Mouse (Mus musculus): ENCODE data around the gene Fam71b. TPM values are rescaled to one million over a fixed set of nuclear protein-coding genes. Genes with fewer than 3 reads are reported as not detected.
"Not testable (repeated sequence)": the region's sequence is repeated elsewhere in the genome, so short reads cannot be mapped to it uniquely, and the experiment has no call there.

The Fam71b gene
- polyA plus RNA-seq, 1 experiment from 2014 or later = not detected

- H3K4me2 ChIP-seq (replicated peaks; ENCODE audit: low read depth, low read length) = no peak overlapping the region
- WGBS = 75% methylated on average over 16 of the region's 16 CpGs
- no peaks in the 10 kb centered on the region for H3K9me3 ChIP-seq (ENCODE audit: control insufficient read depth, low read length)
- H3K9ac ChIP-seq (ENCODE audit: low read depth, low read length) = no peak overlapping the region
- H3K36me3 ChIP-seq (ENCODE audit: control insufficient read depth, insufficient read depth, low read length) = no peaks in the 10 kb centered on the region
- no peak overlapping the region for H3K4me3 ChIP-seq (ENCODE audit: low read length)
- ATAC-seq (ENCODE audit: low FRiP score, low TSS enrichment) = no peak
- no peak overlapping the region for H3K27ac ChIP-seq (ENCODE audit: low read depth, low read length)
- H3K4me1 ChIP-seq (ENCODE audit: control insufficient read depth, insufficient read depth, low read length) = no peaks in the 10 kb centered on the region
- H3K27me3 ChIP-seq (ENCODE audit: control insufficient read depth, insufficient read depth, low read length) = no peaks in the 10 kb centered on the region
Observed at GRCm38 (mm10) chr11:46404986-46405385, 8.6 kb downstream of the Fam71b start.

DNA sequence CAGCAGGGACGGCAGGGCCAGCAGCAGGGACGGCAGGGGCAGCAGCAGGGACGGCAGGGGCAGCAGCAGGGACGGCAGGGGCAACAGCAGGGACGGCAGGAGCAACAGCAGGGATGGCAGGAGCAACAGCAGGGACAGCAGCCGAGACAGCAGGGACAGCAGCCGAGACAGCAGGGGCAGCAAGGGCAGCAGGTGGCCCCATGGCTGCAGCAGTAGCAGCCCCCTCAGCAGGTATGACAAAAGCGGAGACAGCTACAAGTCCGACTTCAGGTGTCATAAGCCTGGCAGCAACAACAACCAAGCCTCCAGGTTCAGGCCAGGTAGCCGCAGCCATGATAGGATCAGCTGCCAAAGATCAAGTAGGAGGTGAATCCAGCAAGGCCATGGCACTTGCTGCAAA, 10.4 kb downstream of the Fam71b start:
- WGBS = 43% methylated on average over 10 of the region's 10 CpGs
- Histone ChIP-seq H3K4me2 (replicated peaks; ENCODE audit: low read depth, low read length) (no peak overlapping the region), H3K4me1 (ENCODE audit: control insufficient read depth, insufficient read depth, low read length) (no peaks in the 10 kb centered on the region), H3K9ac (ENCODE audit: low read depth, low read length) (no peak overlapping the region), H3K9me3 (ENCODE audit: control insufficient read depth, low read length) (no peaks in the 10 kb centered on the region), H3K27ac (ENCODE audit: low read depth, low read length) (no peak overlapping the region), H3K27me3 (ENCODE audit: control insufficient read depth, insufficient read depth, low read length) (no peaks in the 10 kb centered on the region), H3K4me3 (ENCODE audit: low read length) (no peak overlapping the region), H3K36me3 (ENCODE audit: control insufficient read depth, insufficient read depth, low read length) (no peaks in the 10 kb centered on the region)
- ATAC-seq (ENCODE audit: low FRiP score, low TSS enrichment) = no peak

- Histone ChIP-seq H3K9me3 (ENCODE audit: control insufficient read depth, low read length) (no peaks in the 10 kb centered on the region), H3K9ac (ENCODE audit: low read depth, low read length) (no peak overlapping the region), H3K4me3 (ENCODE audit: low read length) (no peak overlapping the region), H3K27ac (ENCODE audit: low read depth, low read length) (no peak overlapping the region), H3K27me3 (ENCODE audit: control insufficient read depth, insufficient read depth, low read length) (no peaks in the 10 kb centered on the region), H3K36me3 (ENCODE audit: control insufficient read depth, insufficient read depth, low read length) (no peaks in the 10 kb centered on the region), H3K4me1 (ENCODE audit: control insufficient read depth, insufficient read depth, low read length) (no peaks in the 10 kb centered on the region), H3K4me2 (replicated peaks; ENCODE audit: low read depth, low read length) (no peak overlapping the region)
- 42% methylated on average over 2 of the region's 2 CpGs for WGBS
- ATAC-seq (ENCODE audit: low FRiP score, low TSS enrichment) = peak; percentile 32; the same call in 1 of the 2 replicates
Observed at GRCm38 (mm10) chr11:46410018-46410563, 13.7 kb downstream of the Fam71b start.

- Histone ChIP-seq H3K4me2 (replicated peaks; ENCODE audit: low read depth, low read length) (no peak overlapping the region), H3K27me3 (ENCODE audit: control insufficient read depth, insufficient read depth, low read length) (no peaks in the 10 kb centered on the region), H3K9me3 (ENCODE audit: control insufficient read depth, low read length) (no peaks in the 10 kb centered on the region), H3K4me1 (ENCODE audit: control insufficient read depth, insufficient read depth, low read length) (0 out of 2 replicates have a peak, but pooled peaks cover 2% of the 10 kb centered on the region), H3K27ac (ENCODE audit: low read depth, low read length) (no peak overlapping the region), H3K36me3 (ENCODE audit: control insufficient read depth, insufficient read depth, low read length) (no peaks in the 10 kb centered on the region), H3K4me3 (ENCODE audit: low read length) (no peak overlapping the region), H3K9ac (ENCODE audit: low read depth, low read length) (no peak overlapping the region)
- no peak for ATAC-seq (ENCODE audit: low FRiP score, low TSS enrichment)
- 51% methylated on average over 1 of the region's 1 CpGs for WGBS
Observed at GRCm38 (mm10) chr11:46418438-46418837, 22.1 kb downstream of the Fam71b start.

DNA sequence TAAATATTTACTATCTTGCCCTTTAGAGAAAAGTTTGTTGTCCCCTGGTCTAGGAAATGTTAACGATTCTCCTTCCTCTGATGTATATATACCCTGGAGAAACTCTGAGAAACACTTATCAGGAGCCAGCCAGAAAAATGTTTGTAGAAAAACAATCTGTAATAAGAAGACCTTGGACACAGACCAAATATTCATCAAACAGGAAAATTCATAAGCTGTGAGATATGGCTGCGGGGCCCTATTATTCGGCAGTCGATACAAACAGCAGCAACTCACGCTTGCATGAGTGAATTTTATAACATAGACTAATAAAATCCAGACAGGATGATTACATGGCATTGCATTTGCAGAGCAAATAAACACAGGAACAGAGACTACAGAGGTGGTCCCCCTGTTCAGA, 22.5 kb downstream of the Fam71b start:
- Histone ChIP-seq H3K9ac (ENCODE audit: low read depth, low read length) (no peak overlapping the region), H3K27ac (ENCODE audit: low read depth, low read length) (no peak overlapping the region), H3K4me2 (replicated peaks; ENCODE audit: low read depth, low read length) (no peak overlapping the region), H3K4me1 (ENCODE audit: control insufficient read depth, insufficient read depth, low read length) (0 out of 2 replicates have a peak, but pooled peaks cover 2% of the 10 kb centered on the region), H3K9me3 (ENCODE audit: control insufficient read depth, low read length) (no peaks in the 10 kb centered on the region), H3K36me3 (ENCODE audit: control insufficient read depth, insufficient read depth, low read length) (no peaks in the 10 kb centered on the region), H3K27me3 (ENCODE audit: control insufficient read depth, insufficient read depth, low read length) (no peaks in the 10 kb centered on the region), H3K4me3 (ENCODE audit: low read length) (no peak overlapping the region)
- no peak for ATAC-seq (ENCODE audit: low FRiP score, low TSS enrichment)
- 83% methylated on average over 5 of the region's 5 CpGs for WGBS

DNA sequence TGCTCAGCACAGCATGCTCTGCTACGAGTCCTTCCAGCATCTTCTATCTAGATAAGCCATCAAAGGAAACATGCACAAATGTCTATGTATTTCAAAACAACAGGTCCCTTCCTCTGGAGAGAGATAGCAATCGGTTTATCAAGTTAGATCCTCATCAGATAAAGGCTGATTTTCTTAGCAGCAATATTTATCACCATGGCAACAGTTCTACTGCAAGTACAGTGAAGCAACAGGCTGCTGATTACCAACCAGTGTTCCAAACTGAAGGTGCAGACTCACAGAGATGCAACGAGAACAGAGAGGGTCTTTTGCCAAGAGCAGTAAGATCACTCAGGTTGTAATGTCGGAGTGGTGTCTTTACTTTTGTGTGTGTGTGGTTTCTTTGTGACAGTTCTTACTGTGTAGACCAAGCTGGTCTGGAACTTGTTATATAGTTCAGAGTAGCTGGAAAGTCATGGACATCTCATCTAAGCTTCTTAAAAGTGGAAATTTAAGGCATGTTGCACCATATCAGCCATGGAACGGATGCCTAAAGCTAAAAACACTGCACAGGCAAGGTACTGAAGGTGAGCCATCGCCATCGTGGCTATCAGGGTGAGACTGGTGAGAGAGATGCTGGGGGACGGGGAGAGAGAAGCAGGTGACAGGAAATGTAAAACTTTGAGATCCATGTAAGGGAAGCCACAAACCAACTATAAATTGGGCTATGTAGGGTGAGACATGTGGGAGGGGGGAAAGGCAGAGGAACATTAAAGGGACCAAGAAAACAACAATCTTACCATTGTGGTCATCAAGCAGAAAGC, 24.9 kb downstream of the Fam71b start:
- no peak overlapping the region for H3K4me2 ChIP-seq (replicated peaks; ENCODE audit: low read depth, low read length)
- no peaks in the 10 kb centered on the region for H3K27me3 ChIP-seq (ENCODE audit: control insufficient read depth, insufficient read depth, low read length)
- H3K4me1 ChIP-seq (ENCODE audit: control insufficient read depth, insufficient read depth, low read length) = 0 out of 2 replicates have a peak, but pooled peaks cover 2% of the 10 kb centered on the region
- no peak overlapping the region for H3K27ac ChIP-seq (ENCODE audit: low read depth, low read length)
- ATAC-seq (ENCODE audit: low FRiP score, low TSS enrichment) = no peak
- no peak overlapping the region for H3K4me3 ChIP-seq (ENCODE audit: low read length)
- H3K9me3 ChIP-seq (ENCODE audit: control insufficient read depth, low read length) = no peaks in the 10 kb centered on the region
- H3K9ac ChIP-seq (ENCODE audit: low read depth, low read length) = no peak overlapping the region
- 76% methylated on average over 8 of the region's 8 CpGs for WGBS
- H3K36me3 ChIP-seq (ENCODE audit: control insufficient read depth, insufficient read depth, low read length) = no peaks in the 10 kb centered on the region

- not testable (repeated sequence) for H3K4me1 ChIP-seq (ENCODE audit: control insufficient read depth, insufficient read depth, low read length); H3K4me3 ChIP-seq (ENCODE audit: low read length); ATAC-seq (ENCODE audit: low FRiP score, low TSS enrichment); H3K9me3 ChIP-seq (ENCODE audit: control insufficient read depth, low read length); H3K27me3 ChIP-seq (ENCODE audit: control insufficient read depth, insufficient read depth, low read length); H3K4me2 ChIP-seq (replicated peaks; ENCODE audit: low read depth, low read length); H3K27ac ChIP-seq (ENCODE audit: low read depth, low read length); H3K9ac ChIP-seq (ENCODE audit: low read depth, low read length); H3K36me3 ChIP-seq (ENCODE audit: control insufficient read depth, insufficient read depth, low read length)
- WGBS = 46% methylated on average over 4 of the region's 4 CpGs
Observed at GRCm38 (mm10) chr11:46428131-46428530, 31.8 kb downstream of the Fam71b start.

- no peaks in the 10 kb centered on the region for H3K4me1 ChIP-seq (ENCODE audit: control insufficient read depth, insufficient read depth, low read length)
- WGBS = 94% methylated on average over 2 of the region's 2 CpGs
- no peak overlapping the region for H3K4me3 ChIP-seq (ENCODE audit: low read length)
- no peak overlapping the region for H3K27ac ChIP-seq (ENCODE audit: low read depth, low read length)
- H3K27me3 ChIP-seq (ENCODE audit: control insufficient read depth, insufficient read depth, low read length) = no peaks in the 10 kb centered on the region
- no peak overlapping the region for H3K4me2 ChIP-seq (replicated peaks; ENCODE audit: low read depth, low read length)
- ATAC-seq (ENCODE audit: low FRiP score, low TSS enrichment) = no peak
- no peaks in the 10 kb centered on the region for H3K36me3 ChIP-seq (ENCODE audit: control insufficient read depth, insufficient read depth, low read length)
- H3K9me3 ChIP-seq (ENCODE audit: control insufficient read depth, low read length) = no peaks in the 10 kb centered on the region
- no peak overlapping the region for H3K9ac ChIP-seq (ENCODE audit: low read depth, low read length)
Observed at GRCm38 (mm10) chr11:46430123-46430522, 33.8 kb downstream of the Fam71b start.

GRCm38 (mm10) chr11:46431129-46431528, 34.8 kb downstream of the Fam71b start:
- no peaks in the 10 kb centered on the region for H3K27me3 ChIP-seq (ENCODE audit: control insufficient read depth, insufficient read depth, low read length)
- no peak overlapping the region for H3K4me3 ChIP-seq (ENCODE audit: low read length)
- peaks cover 2% of the 10 kb centered on the region; the same call in 1 of the 2 replicates for H3K4me1 ChIP-seq (ENCODE audit: control insufficient read depth, insufficient read depth, low read length)
- H3K4me2 ChIP-seq (replicated peaks; ENCODE audit: low read depth, low read length) = no peak overlapping the region
- peak; percentile 90 for ATAC-seq (ENCODE audit: low FRiP score, low TSS enrichment)
- no peak overlapping the region for H3K27ac ChIP-seq (ENCODE audit: low read depth, low read length)
- no peaks in the 10 kb centered on the region for H3K36me3 ChIP-seq (ENCODE audit: control insufficient read depth, insufficient read depth, low read length)
- H3K9ac ChIP-seq (ENCODE audit: low read depth, low read length) = no peak overlapping the region
- 21% methylated on average over 3 of the region's 3 CpGs for WGBS
- H3K9me3 ChIP-seq (ENCODE audit: control insufficient read depth, low read length) = no peaks in the 10 kb centered on the region
